Mouse (Mus musculus) left cerebral cortex, postnatal 14 days (tissue): ENCODE results near the gene Fkbp5. TPM values are rescaled to one million over a fixed set of nuclear protein-coding genes. Genes with fewer than 3 reads are reported as not detected.

Experiments used
- DNase-seq, 2 experiments: peaks; one replicate each; pipeline ENCODE4 v3.0.0; 2021 to 2022; ENCODE audit warnings: low spot score in 2 of 2, mixed read lengths in 1 of 2
- intact Hi-C: fragments of 180-260 bp; cut with DNase I; formaldehyde crosslinking; loops from one replicate; pipeline ENCODE4 v1.15.1; 2025
- total RNA-seq, 2 experiments: library from RNA; stranded (reverse); gene quantifications; 2 replicates each; pipeline ENCODE4 v1.2.3; 2021

The Fkbp5 gene
- total RNA-seq, 2 experiments from 2014 or later = 29.0 to 52.6 TPM

- intact Hi-C loops = no loop called here
- DNase-seq = no peak
Measured at GRCm38 (mm10) chr17:28477421-28477820, 39.9 kb downstream of the Fkbp5 start.

- intact Hi-C loops = no loop called here
- DNase-seq = no peak
Measured at GRCm38 (mm10) chr17:28476441-28476840, 40.9 kb downstream of the Fkbp5 start.

- DNase-seq = no peak
- intact Hi-C loops = no loop called here
Measured at GRCm38 (mm10) chr17:28475593-28476325, 41.6 kb downstream of the Fkbp5 start.

GRCm38 (mm10) chr17:28472696-28473095 lies 44.6 kb downstream of the Fkbp5 start:
- no peak for DNase-seq
- intact Hi-C loops = no loop called here

GRCm38 (mm10) chr17:28470876-28471275 lies 46.5 kb downstream of the Fkbp5 start:
- intact Hi-C loops = no loop called here
- DNase-seq = no peak

GRCm38 (mm10) chr17:28467749-28468148 lies 49.6 kb downstream of the Fkbp5 start:
- intact Hi-C loops = no loop called here
- DNase-seq = no peak

- DNase-seq = no peak
- intact Hi-C loops = no loop called here
Measured at GRCm38 (mm10) chr17:28465968-28466367, 51.4 kb downstream of the Fkbp5 start.

GRCm38 (mm10) chr17:28463701-28464443 lies 53.5 kb downstream of the Fkbp5 start:
- no peak for DNase-seq

GRCm38 (mm10) chr17:28460388-28460787 lies 56.9 kb downstream of the Fkbp5 start:
- no peak for DNase-seq
- intact Hi-C loops = no loop called here

More at GRCm38 (mm10) chr17:28463701-28464443, 53.5 kb downstream of the Fkbp5 start:
- intact Hi-C loops = no loop called here

GRCm38 (mm10) chr17:28455098-28455497 lies 62.2 kb downstream of the Fkbp5 start:
- peak in 1 of 2 experiments; percentile 60 for DNase-seq
- intact Hi-C loops = no loop called here

- no peak for DNase-seq
- intact Hi-C loops = no loop called here
Measured at GRCm38 (mm10) chr17:28452889-28453288, 64.4 kb downstream of the Fkbp5 start.

- no peak for DNase-seq
- intact Hi-C loops = no loop called here
Measured at GRCm38 (mm10) chr17:28451914-28452313, 65.4 kb downstream of the Fkbp5 start.

GRCm38 (mm10) chr17:28451487-28451886 lies 65.8 kb downstream of the Fkbp5 start:
- intact Hi-C loops = no loop called here
- DNase-seq = no peak

- intact Hi-C loops = no loop called here
- no peak for DNase-seq
Measured at GRCm38 (mm10) chr17:28448225-28448624, 69.1 kb downstream of the Fkbp5 start.

- intact Hi-C loops = no loop called here
Measured at GRCm38 (mm10) chr17:28447789-28448188, 69.5 kb downstream of the Fkbp5 start.

GRCm38 (mm10) chr17:28446820-28447168 lies 70.5 kb downstream of the Fkbp5 start:
- no peak for DNase-seq

More at GRCm38 (mm10) chr17:28447789-28448188, 69.5 kb downstream of the Fkbp5 start:
- DNase-seq = no peak

GRCm38 (mm10) chr17:28445886-28446819 lies 71.2 kb downstream of the Fkbp5 start:
- no peak for DNase-seq
- intact Hi-C loops = no loop called here

More at GRCm38 (mm10) chr17:28446820-28447168, 70.5 kb downstream of the Fkbp5 start:
- intact Hi-C loops = no loop called here

- DNase-seq = no peak
- intact Hi-C loops = no loop called here
Measured at GRCm38 (mm10) chr17:28442661-28443060, 74.7 kb downstream of the Fkbp5 start.

GRCm38 (mm10) chr17:28438342-28439115 lies 78.8 kb downstream of the Fkbp5 start:
- no peak for DNase-seq
- intact Hi-C loops = no loop called here
